29 mouse cellular contexts compared by ENCODE assay signal in genomic region chr19:10149189-10149588, GRCm38 (mm10). TPM values are rescaled to one million over a fixed set of nuclear protein-coding genes. Genes with fewer than 3 reads are reported as not detected.
DNase-seq lines count a peak whose midpoint lies in the region; ATAC-seq lines count a peak whose summit lies in the region.
"Had no signal": no experiment of that assay in that cellular context is flagged by ENCODE, and none has a peak within 500 bp of the region (broad histone marks: within the 10 kb centered on the region; RNA-seq: fewer than 3 reads in every experiment).

No protein-coding gene starts in this region.

- no peak overlapping the region for H3K9ac ChIP-seq in midbrain, embryonic 16.5 days (ENCODE audit: low read depth, low read length)
- H3K9ac ChIP-seq: embryonic facial prominence, embryonic 15.5 days; forebrain, embryonic 13.5 days; heart, embryonic 13.5 days; hindbrain, embryonic 15.5 days; limb, embryonic 15.5 days; neural tube, embryonic 13.5 days; stomach, embryonic 15.5 days had no signal

- peak; percentile 31 to 49 for DNase-seq in heart, adult 18-20 months
- DNase-seq in heart, adult 8-10 months (ENCODE audit: low spot score) = no peak
- DNase-seq in lung, postnatal 25 days (ENCODE audit: low spot score) = peak; percentile 27
- no peak for DNase-seq in lung, adult 18-20 months
- peak; percentile 74 for DNase-seq in NIH3T3 (ENCODE audit: low read depth)
- DNase-seq in skeletal muscle tissue, adult 2 months (ENCODE audit: low read depth, low spot score) = peak; percentile 39
- no peak for DNase-seq in layer of hippocampus, adult 18-20 months (ENCODE audit: low spot score in 2 of 2)
- DNase-seq: cerebellum, adult 18-20 months; cerebellum, postnatal 10 days; gastrocnemius, postnatal 10 days; kidney, postnatal 14 days; layer of hippocampus, postnatal 36 days; lung, adult 2 months; lung, postnatal 10 days; right cerebral cortex, postnatal 4 days; thymus, adult 2 months; thymus, postnatal 36 days had no signal

- WGBS in midbrain, embryonic 16.5 days = 76% methylated on average over 3 of the region's 3 CpGs

- H3K4me1 ChIP-seq in midbrain, embryonic 16.5 days (ENCODE audit: control insufficient read depth, insufficient read depth, low read length) = no peaks in the 10 kb centered on the region
- H3K4me1 ChIP-seq: embryonic facial prominence, embryonic 15.5 days; forebrain, embryonic 13.5 days; hindbrain, embryonic 15.5 days; limb, embryonic 15.5 days; neural tube, embryonic 13.5 days; stomach, embryonic 15.5 days had no signal

- H3K4me3 ChIP-seq in midbrain, embryonic 16.5 days (ENCODE audit: low read depth, low read length) = no peak overlapping the region
- H3K4me3 ChIP-seq: embryonic facial prominence, embryonic 15.5 days; forebrain, embryonic 13.5 days; heart, embryonic 13.5 days; hindbrain, embryonic 10.5 days; hindbrain, embryonic 15.5 days; limb, embryonic 10.5 days; limb, embryonic 15.5 days; neural tube, embryonic 13.5 days; stomach, embryonic 15.5 days had no signal

- H3K9me3 ChIP-seq in midbrain, embryonic 16.5 days (replicated peaks; ENCODE audit: control insufficient read depth, low read length, poor library complexity, severe bottlenecking) = 0 out of 2 replicates have a peak, but pooled peaks cover 3% of the 10 kb centered on the region
- H3K9me3 ChIP-seq: embryonic facial prominence, embryonic 15.5 days; forebrain, embryonic 13.5 days; heart, embryonic 13.5 days; hindbrain, embryonic 10.5 days; hindbrain, embryonic 15.5 days; limb, embryonic 10.5 days; limb, embryonic 15.5 days; neural tube, embryonic 13.5 days; stomach, embryonic 15.5 days had no signal

- ATAC-seq in midbrain, embryonic 16.5 days = no peak
- ATAC-seq: forebrain, embryonic 13.5 days; inflammation-experienced regulatory T-cells, adult 6 months had no signal

- no peak overlapping the region for H3K4me2 ChIP-seq in midbrain, embryonic 16.5 days (ENCODE audit: low read length)
- H3K4me2 ChIP-seq: embryonic facial prominence, embryonic 15.5 days; forebrain, embryonic 13.5 days; heart, embryonic 13.5 days; hindbrain, embryonic 15.5 days; limb, embryonic 15.5 days; midbrain, embryonic 11.5 days; neural tube, embryonic 13.5 days; stomach, embryonic 15.5 days had no signal

- no peaks in the 10 kb centered on the region for H3K36me3 ChIP-seq in midbrain, embryonic 16.5 days (ENCODE audit: control insufficient read depth, insufficient read depth, low read length)
- H3K36me3 ChIP-seq: embryonic facial prominence, embryonic 15.5 days; heart, embryonic 13.5 days; hindbrain, embryonic 10.5 days; hindbrain, embryonic 15.5 days; limb, embryonic 10.5 days; limb, embryonic 15.5 days; neural tube, embryonic 13.5 days; stomach, embryonic 15.5 days had no signal

- no peaks in the 10 kb centered on the region for H3K27me3 ChIP-seq in midbrain, embryonic 16.5 days (ENCODE audit: control insufficient read depth, insufficient read depth, low read depth, low read length)
- H3K27me3 ChIP-seq: embryonic facial prominence, embryonic 15.5 days; forebrain, embryonic 13.5 days; heart, embryonic 13.5 days; hindbrain, embryonic 15.5 days; limb, embryonic 15.5 days; neural tube, embryonic 13.5 days; stomach, embryonic 15.5 days had no signal

- no peak overlapping the region for H3K27ac ChIP-seq in midbrain, embryonic 16.5 days (ENCODE audit: low read length)
- H3K27ac ChIP-seq: embryonic facial prominence, embryonic 15.5 days; forebrain, embryonic 13.5 days; heart, embryonic 13.5 days; hindbrain, embryonic 10.5 days; hindbrain, embryonic 15.5 days; limb, embryonic 10.5 days; limb, embryonic 15.5 days; neural tube, embryonic 13.5 days had no signal

RNA-seq across cellular contexts. Expression of gene Fads1, which starts 33.5 kb away (rescaled TPM):
- total RNA-seq in heart, adult 18-20 months (2021) = 10 to 100 TPM; 23.6 to 26.1 TPM
- total RNA-seq in heart, adult 8-10 months (2022) = 10 to 100 TPM; 19.6 to 26.2 (median 23.4) TPM
- polyA plus RNA-seq in midbrain, embryonic 16.5 days (2015; fragmentation: Nextera tagmentation; extraction: Ambion mirVana) = 181 and 190 TPM in 2 replicates
- 100 to 1,000 TPM; 187 to 200 TPM for total RNA-seq in layer of hippocampus, adult 18-20 months (2021)

RNA-seq across cellular contexts. Expression of gene Fads2, which starts 47.6 kb away (rescaled TPM):
- total RNA-seq in heart, adult 18-20 months (2021) = 1 to 10 TPM; 5.2 to 5.5 TPM
- total RNA-seq in heart, adult 8-10 months (2022) = 1 to 10 TPM; 4.6 to 6.0 (median 5.1) TPM
- polyA plus RNA-seq in midbrain, embryonic 16.5 days (2015; fragmentation: Nextera tagmentation; extraction: Ambion mirVana) = 215 and 256 TPM in 2 replicates
- total RNA-seq in layer of hippocampus, adult 18-20 months (2021) = 100 to 1,000 TPM; 140 to 145 TPM

RNA-seq across cellular contexts. Expression of gene Tmem258, which starts 54.6 kb away (rescaled TPM):
- 100 to 1,000 TPM; 138 to 161 TPM for total RNA-seq in heart, adult 18-20 months (2021)
- 100 to 1,000 TPM; 163 to 218 (median 190) TPM for total RNA-seq in heart, adult 8-10 months (2022)
- polyA plus RNA-seq in midbrain, embryonic 16.5 days (2015; fragmentation: Nextera tagmentation; extraction: Ambion mirVana) = 278 and 290 TPM in 2 replicates
- total RNA-seq in layer of hippocampus, adult 18-20 months (2021) = 10 to 100 TPM; 81.9 to 84.8 TPM

RNA-seq across cellular contexts. Expression of gene Fen1, which starts 54.8 kb away (rescaled TPM):
- 1 to 10 TPM; 4.7 to 5.2 TPM for total RNA-seq in heart, adult 18-20 months (2021)
- 1 to 10 TPM; 3.5 to 5.3 (median 4.9) TPM for total RNA-seq in heart, adult 8-10 months (2022)
- 19.5 and 21.9 TPM in 2 replicates for polyA plus RNA-seq in midbrain, embryonic 16.5 days (2015; fragmentation: Nextera tagmentation; extraction: Ambion mirVana)
- total RNA-seq in layer of hippocampus, adult 18-20 months (2021) = 10 to 100 TPM in 1 of 2 experiments, 1 to 10 TPM in 1; 9.5 to 10.7 TPM

Comparison
In these comparisons a context has a peak if more than half of its experiments do, and no peak if none do; other contexts are left out.
1. DNase-seq: peak in heart, adult 18-20 months (2 of 2), lung, postnatal 25 days (single experiment), NIH3T3 (single experiment) and skeletal muscle tissue, adult 2 months (single experiment); none in heart, adult 8-10 months (single experiment), lung, adult 18-20 months (0 of 2) and layer of hippocampus, adult 18-20 months (0 of 2).
2. RNA of gene Fads1, which starts 33.5 kb away (total RNA-seq): 187 to 200 TPM in layer of hippocampus, adult 18-20 months; 23.6 to 26.1 TPM in heart, adult 18-20 months and 19.6 to 26.2 TPM in heart, adult 8-10 months; every median in the first group is over 4 times any median in the second.
3. RNA of gene Fads2, which starts 47.6 kb away (total RNA-seq): 140 to 145 TPM in layer of hippocampus, adult 18-20 months; 5.2 to 5.5 TPM in heart, adult 18-20 months and 4.6 to 6.0 TPM in heart, adult 8-10 months; every median in the first group is over 10 times any median in the second.